Comparison of ENCODE assay signal across 6 mouse cellular contexts in genomic region chr4:146727119-146727518, GRCm38 (mm10).
DNase-seq lines count a peak whose midpoint lies in the region; ATAC-seq and TF ChIP-seq lines count a peak whose summit lies in the region.
"Not testable (repeated sequence)": the region's sequence is repeated elsewhere in the genome, so short reads cannot be mapped to it uniquely, and the experiment has no call there.

No protein-coding gene starts in this region.

- not testable (repeated sequence) for TF ChIP-seq CTCF in stomach, postnatal 0 days (IDR thresholded peaks at IDR 0.05; ENCODE audit: low read depth)

- H3K27ac ChIP-seq in embryonic facial prominence, embryonic 11.5 days (replicated peaks; ENCODE audit: low read depth, low read length); heart, embryonic 10.5 days; heart, embryonic 15.5 days; lung, embryonic 15.5 days; stomach, postnatal 0 days (replicated peaks): not testable (repeated sequence)

- not testable (repeated sequence) for H3K4me2 ChIP-seq in embryonic facial prominence, embryonic 11.5 days (ENCODE audit: low read depth, low read length); heart, embryonic 15.5 days; lung, embryonic 15.5 days; stomach, postnatal 0 days (replicated peaks; ENCODE audit: low read depth)

- 0 out of 2 replicates have a peak, but pooled peaks have one; percentile 29 for ATAC-seq in embryonic facial prominence, embryonic 11.5 days (replicated peaks; ENCODE audit: insufficient number of reproducible peaks, low FRiP score, low TSS enrichment, low read depth)
- ATAC-seq in heart, embryonic 15.5 days (replicated peaks; ENCODE audit: insufficient number of reproducible peaks, insufficient read depth, low FRiP score, low read depth), result 0 out of 2 replicates have a peak, but pooled peaks have one; percentile 43
- ATAC-seq in lung, embryonic 15.5 days (ENCODE audit: borderline replicate concordance, extremely low read depth, low FRiP score, low TSS enrichment), result peak; percentile 64; the same call in 1 of the 2 replicates
- 0 out of 2 replicates have a peak, but pooled peaks have one; percentile 42 for ATAC-seq in stomach, postnatal 0 days (ENCODE audit: low FRiP score, low TSS enrichment)

- not testable (repeated sequence) for H3K4me1 ChIP-seq in embryonic facial prominence, embryonic 11.5 days (ENCODE audit: control insufficient read depth, insufficient read depth, low read length); heart, embryonic 10.5 days; heart, embryonic 15.5 days (replicated peaks); lung, embryonic 15.5 days; stomach, postnatal 0 days (replicated peaks; ENCODE audit: control insufficient read depth, insufficient read depth)

- WGBS in embryonic facial prominence, embryonic 11.5 days, result 75% methylated on average over 6 of the region's 6 CpGs
- 75% methylated on average over 6 of the region's 6 CpGs for WGBS in heart, embryonic 10.5 days
- WGBS in heart, embryonic 15.5 days, result 69% methylated on average over 6 of the region's 6 CpGs
- WGBS in lung, embryonic 15.5 days, result 77% methylated on average over 6 of the region's 6 CpGs
- WGBS in stomach, postnatal 0 days, result 85% methylated on average over 6 of the region's 6 CpGs

- DNase-seq in embryonic facial prominence, embryonic 11.5 days (ENCODE audit: low spot score); stomach, postnatal 0 days (ENCODE audit: low spot score): not testable (repeated sequence)
- peak; percentile 75 for DNase-seq in heart, embryonic 10.5 days (ENCODE audit: low spot score)
- peak; percentile 1 for DNase-seq in liver

- H3K27me3 ChIP-seq in embryonic facial prominence, embryonic 11.5 days (ENCODE audit: control insufficient read depth, insufficient read depth, low read length); heart, embryonic 10.5 days (ENCODE audit: insufficient read depth, poor library complexity, severe bottlenecking); heart, embryonic 15.5 days; lung, embryonic 15.5 days; stomach, postnatal 0 days (ENCODE audit: control insufficient read depth, insufficient read depth, low read length): not testable (repeated sequence)

- H3K4me3 ChIP-seq in embryonic facial prominence, embryonic 11.5 days (ENCODE audit: low read depth, low read length); heart, embryonic 10.5 days; heart, embryonic 15.5 days; lung, embryonic 15.5 days; stomach, postnatal 0 days (ENCODE audit: low read depth, low read length): not testable (repeated sequence)

- H3K36me3 ChIP-seq in embryonic facial prominence, embryonic 11.5 days (replicated peaks; ENCODE audit: control insufficient read depth, insufficient read depth, low read depth, low read length); heart, embryonic 10.5 days; heart, embryonic 15.5 days; lung, embryonic 15.5 days; stomach, postnatal 0 days (ENCODE audit: control insufficient read depth, insufficient read depth, low read length): not testable (repeated sequence)

- H3K9ac ChIP-seq in embryonic facial prominence, embryonic 11.5 days (replicated peaks; ENCODE audit: low read length); heart, embryonic 15.5 days; lung, embryonic 15.5 days; stomach, postnatal 0 days (ENCODE audit: low read length): not testable (repeated sequence)

- H3K9me3 ChIP-seq in embryonic facial prominence, embryonic 11.5 days (replicated peaks; ENCODE audit: control insufficient read depth, low read length); stomach, postnatal 0 days (ENCODE audit: control insufficient read depth, low read length): not testable (repeated sequence)
- peaks cover 36% of the 10 kb centered on the region for H3K9me3 ChIP-seq in heart, embryonic 10.5 days
- peaks cover 28% of the 10 kb centered on the region for H3K9me3 ChIP-seq in heart, embryonic 15.5 days (replicated peaks)
- H3K9me3 ChIP-seq in lung, embryonic 15.5 days, result peaks cover 23% of the 10 kb centered on the region

- TF ChIP-seq EP300 in stomach, postnatal 0 days (optimal IDR thresholded peaks at IDR 0.05), result not testable (repeated sequence)
